Mouse (Mus musculus) limb, embryonic 14.5 days (tissue): ENCODE data around the gene Alk. TPM values are rescaled to one million over a fixed set of nuclear protein-coding genes. Genes with fewer than 3 reads are reported as not detected.

ENCODE experiments used
- ATAC-seq: fragments of 200-750 bp; cut with Nextera tagmentation; 2 replicates; pipeline ENCODE4 v1.8.0; 2017; ENCODE audit warnings: low read depth, moderate number of reproducible peaks, moderate TSS enrichment; ENCODE audit not compliant: low FRiP score
- DNase-seq: peaks from one replicate; pipeline ENCODE4 v3.0.0-alpha.2; 2015; ENCODE audit warnings: low spot score
- H3K27ac ChIP-seq: fragments of 300-500 bp; sonication (generic); replicated peaks from 2 replicates; pipeline ENCODE4 v1.5.1; 2014; ENCODE audit warnings: low read depth, mild to moderate bottlenecking, low read length, moderate library complexity, mixed read lengths
- H3K27me3 ChIP-seq: fragments of 300-500 bp; sonication (generic); 2 replicates; pipeline ENCODE4 v1.6.1; 2014; ENCODE audit warnings: low read length, mixed read lengths; ENCODE audit not compliant: control insufficient read depth, insufficient read depth
- H3K36me3 ChIP-seq: fragments of 300-500 bp; sonication (generic); 2 replicates; pipeline ENCODE4 v1.6.1; 2014; ENCODE audit warnings: mild to moderate bottlenecking, low read length, moderate library complexity, mixed read lengths; ENCODE audit not compliant: control insufficient read depth, insufficient read depth
- H3K4me1 ChIP-seq: fragments of 300-500 bp; sonication (generic); 2 replicates; pipeline ENCODE4 v1.6.1; 2014; ENCODE audit warnings: antibody characterized with exemption, low read length, mixed read lengths; ENCODE audit not compliant: control insufficient read depth, insufficient read depth
- H3K4me2 ChIP-seq: fragments of 300-500 bp; sonication (generic); replicated peaks from 2 replicates; pipeline ENCODE4 v1.6.1; 2014; ENCODE audit warnings: low read depth, mild to moderate bottlenecking, low read length, moderate library complexity; ENCODE audit not compliant: severe bottlenecking
- H3K4me3 ChIP-seq: fragments of 300-500 bp; sonication (generic); replicated peaks from 2 replicates; pipeline ENCODE4 v1.5.1; 2014; ENCODE audit warnings: low read length
- H3K9ac ChIP-seq: fragments of 300-500 bp; sonication (generic); 2 replicates; pipeline ENCODE4 v1.6.1; 2014; ENCODE audit warnings: mild to moderate bottlenecking, low read depth, low read length, moderate library complexity; ENCODE audit not compliant: severe bottlenecking
- H3K9me3 ChIP-seq: fragments of 300-500 bp; sonication (generic); 2 replicates; pipeline ENCODE4 v1.6.1; 2016; ENCODE audit warnings: low read length; ENCODE audit not compliant: control insufficient read depth
- POLR2A ChIP-seq: fragments of 200-500 bp; IDR thresholded peaks from 2 replicates; pipeline ENCODE4 v1.8.0; 2012; ENCODE audit warnings: inconsistent platforms, mild to moderate bottlenecking, moderate library complexity, borderline replicate concordance; ENCODE audit not compliant: insufficient read depth, insufficient read length; ENCODE audit errors: extremely low read depth
- WGBS: fragments of 180-500 bp; shearing (Covaris S2); extraction: QIAGEN DNeasy Blood & Tissue Kit; methylation state at CpG from one replicate; pipeline ENCODE4 v1.1.7; 2014; 5-methylcytosine and 5-hydroxymethylcytosine counted together
- polyA plus RNA-seq, 2 experiments: library from polyadenylated mRNA; depleted of rRNA in 1 of 2; stranded (reverse) in 1 of 2; unstranded in 1 of 2; fragments of >200 nt; fragmentation: Nextera tagmentation in 1 of 2; extraction: Ambion mirVana in 1 of 2; gene quantifications; 2 replicates each; pipeline versions ENCODE4 v1.2.1 to v1.2.3; 2012 to 2014

The Alk gene
- polyA plus RNA-seq, 2 experiments: 0.43 to 0.45 TPM

DNA sequence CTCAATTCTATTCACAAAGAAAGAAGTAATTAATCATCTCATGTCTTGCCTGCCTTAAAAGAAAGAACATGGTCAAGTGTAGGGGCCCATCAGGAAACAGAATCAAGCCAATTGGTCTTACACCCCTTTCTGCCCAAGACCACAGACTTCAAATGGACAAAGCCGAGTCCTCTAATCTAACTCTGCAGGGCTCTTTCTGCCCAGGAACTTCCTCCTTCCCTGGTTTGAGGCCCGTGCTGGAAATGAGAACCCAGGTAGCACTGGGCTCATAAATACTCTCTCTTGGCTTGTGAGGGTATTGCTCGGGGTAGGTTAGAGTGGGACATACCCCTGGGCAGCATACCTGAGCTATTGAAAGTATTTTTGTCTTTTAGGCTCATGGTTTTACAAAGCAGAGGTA is 451.4 kb downstream of the Alk start:
- H3K9me3 ChIP-seq: no peaks in the 10 kb centered on the region
- TF ChIP-seq POLR2A: no peak
- 80% methylated on average over 3 of the region's 3 CpGs for WGBS
- no peaks in the 10 kb centered on the region for H3K27me3 ChIP-seq
- no peak overlapping the region for H3K4me3 ChIP-seq
- no peak overlapping the region for H3K9ac ChIP-seq
- H3K36me3 ChIP-seq: no peaks in the 10 kb centered on the region
- H3K4me1 ChIP-seq: no peaks in the 10 kb centered on the region
- no peak overlapping the region for H3K4me2 ChIP-seq
- no peak overlapping the region for H3K27ac ChIP-seq
- DNase-seq: no peak
- ATAC-seq: no peak

- Histone ChIP-seq H3K9ac (no peak overlapping the region), H3K4me1 (no peaks in the 10 kb centered on the region), H3K36me3 (no peaks in the 10 kb centered on the region), H3K27ac (no peak overlapping the region), H3K27me3 (no peaks in the 10 kb centered on the region), H3K9me3 (no peaks in the 10 kb centered on the region), H3K4me3 (no peak overlapping the region), H3K4me2 (no peak overlapping the region)
- DNase-seq: no peak
- no peak for ATAC-seq
- 36% methylated on average over 7 of the region's 7 CpGs for WGBS
- TF ChIP-seq POLR2A: no peak
Observed at GRCm38 (mm10) chr17:72144946-72145598, 459.4 kb downstream of the Alk start.

GRCm38 (mm10) chr17:72144461-72144860 is 460.0 kb downstream of the Alk start:
- Histone ChIP-seq H3K27ac (no peak overlapping the region), H3K4me3 (no peak overlapping the region), H3K27me3 (no peaks in the 10 kb centered on the region), H3K4me2 (no peak overlapping the region), H3K4me1 (no peaks in the 10 kb centered on the region), H3K9ac (no peak overlapping the region), H3K9me3 (no peaks in the 10 kb centered on the region), H3K36me3 (no peaks in the 10 kb centered on the region)
- DNase-seq (no peak), ATAC-seq (no peak)
- TF ChIP-seq POLR2A: no peak
- 48% methylated on average over 9 of the region's 9 CpGs for WGBS

GRCm38 (mm10) chr17:72132140-72132911 is 472.1 kb downstream of the Alk start:
- H3K4me1 ChIP-seq: no peaks in the 10 kb centered on the region
- no peaks in the 10 kb centered on the region for H3K27me3 ChIP-seq
- DNase-seq (no peak), ATAC-seq (no peak)
- TF ChIP-seq POLR2A: no peak
- H3K9ac ChIP-seq: no peak overlapping the region
- H3K27ac ChIP-seq: no peak overlapping the region
- 58% methylated on average over 8 of the region's 8 CpGs for whole genome bisulfite sequencing
- H3K9me3 ChIP-seq: no peaks in the 10 kb centered on the region
- no peak overlapping the region for H3K4me2 ChIP-seq
- no peaks in the 10 kb centered on the region for H3K36me3 ChIP-seq
- no peak overlapping the region for H3K4me3 ChIP-seq

DNA sequence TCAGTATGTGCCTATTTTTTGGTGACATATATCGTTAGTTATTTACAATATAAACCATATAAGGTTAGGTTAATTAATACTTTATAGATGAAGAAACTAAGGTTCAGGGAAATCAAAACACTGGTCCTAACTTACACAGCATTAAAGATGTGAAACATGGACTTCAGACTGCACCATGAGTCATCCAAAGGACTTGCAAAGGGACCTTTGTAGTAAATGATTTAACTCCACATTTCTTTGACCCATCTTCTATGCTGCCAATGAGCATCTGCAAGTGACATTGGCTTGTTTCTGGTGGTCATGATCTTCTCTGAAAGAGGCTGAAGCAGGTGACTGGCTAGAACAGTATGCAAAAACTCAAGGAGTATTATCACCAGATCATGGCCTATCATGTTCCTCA is 482.8 kb downstream of the Alk start:
- Histone ChIP-seq H3K4me1 (no peaks in the 10 kb centered on the region), H3K27me3 (no peaks in the 10 kb centered on the region), H3K27ac (no peak overlapping the region), H3K36me3 (no peaks in the 10 kb centered on the region), H3K4me3 (no peak overlapping the region), H3K9ac (no peak overlapping the region), H3K9me3 (peaks cover 12% of the 10 kb centered on the region; the same call in 1 of the 2 replicates), H3K4me2 (no peak overlapping the region)
- TF ChIP-seq POLR2A: no peak
- ATAC-seq (no peak), DNase-seq (no peak)
- WGBS: 88% methylated on average over 1 of the region's 1 CpGs
